Mouse (Mus musculus) heart, adult 11 months (tissue): ENCODE measurements around the gene Kcnab3.

Experiments
- DNase-seq: peaks from one replicate; pipeline ENCODE4 v3.0.0; 2022

Kcnab3 gene

DNA sequence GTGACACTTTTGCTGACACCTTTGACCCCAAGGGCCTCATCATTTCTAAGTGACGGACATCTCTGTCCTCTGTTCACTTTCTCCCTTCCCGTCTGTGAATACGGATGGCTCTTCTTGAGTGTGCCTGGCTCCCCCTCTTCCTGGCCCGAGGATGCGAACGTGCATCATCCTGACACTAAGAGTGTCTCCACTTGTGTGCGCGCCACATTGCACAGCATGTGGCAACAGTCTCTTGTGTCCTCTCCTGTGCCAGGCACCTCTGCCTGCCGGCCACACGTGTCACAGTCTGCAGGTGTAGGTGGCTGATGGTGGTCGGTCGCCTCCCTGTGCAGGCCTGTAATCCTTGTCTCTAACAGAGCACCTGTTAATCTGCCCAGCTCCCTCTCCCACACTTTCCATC lies 45.5 kb downstream of the Kcnab3 start:
- no peak for DNase-seq

DNA sequence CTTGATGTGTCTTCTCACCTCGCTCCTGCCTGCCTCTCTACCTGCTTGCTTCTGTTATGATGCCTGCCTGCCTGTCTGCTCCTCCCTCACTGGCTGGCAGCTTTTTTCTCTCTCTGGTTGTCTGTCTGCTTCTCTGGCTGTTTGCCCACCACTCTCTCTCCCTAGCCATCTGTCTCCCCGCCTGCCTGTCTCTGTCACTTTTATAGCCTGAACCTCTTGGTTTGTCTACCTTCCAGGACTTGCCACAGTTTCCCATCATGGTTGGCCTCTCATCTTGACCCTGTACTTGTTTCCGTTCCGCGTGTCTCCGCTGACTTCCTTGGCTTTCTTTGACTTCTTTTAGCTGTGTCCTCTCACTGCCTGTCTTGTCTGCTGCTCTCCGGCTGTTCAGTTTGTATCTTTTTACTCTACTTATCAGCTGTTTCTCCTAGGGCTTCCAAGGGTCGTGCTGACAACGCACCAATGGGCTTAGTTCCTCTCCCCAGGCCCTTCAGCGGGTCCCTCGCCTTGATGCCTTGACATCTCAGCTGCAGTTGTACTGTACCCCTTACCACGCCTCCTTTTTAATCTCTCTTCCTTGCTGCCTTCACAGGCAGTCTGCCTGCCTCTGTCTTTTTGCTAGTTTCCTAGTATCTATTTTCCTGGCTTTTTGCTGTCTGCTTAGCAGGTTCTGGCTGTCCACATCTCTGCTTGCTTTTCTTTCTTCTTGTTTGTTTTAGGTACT lies 46.2 kb downstream of the Kcnab3 start:
- DNase-seq: no peak

DNA sequence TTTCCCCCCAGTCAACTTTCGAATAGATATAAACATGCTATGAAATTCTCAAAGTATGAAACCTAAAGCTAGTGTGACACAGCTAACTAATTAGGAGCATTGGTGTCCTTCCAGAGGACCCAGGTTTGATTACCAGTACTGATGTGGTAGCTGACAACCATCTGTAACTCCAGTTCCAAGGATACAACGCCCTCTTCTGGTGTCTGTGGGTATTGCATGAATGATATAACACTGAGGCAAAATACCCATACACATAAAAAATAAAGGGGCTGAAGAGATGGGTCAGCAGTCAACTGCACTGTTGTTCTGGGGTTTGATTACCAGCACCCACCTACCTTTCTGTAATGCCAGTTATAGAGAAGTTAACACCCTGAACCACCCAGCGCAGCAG lies 46.7 kb downstream of the Kcnab3 start:
- DNase-seq: no peak

DNA sequence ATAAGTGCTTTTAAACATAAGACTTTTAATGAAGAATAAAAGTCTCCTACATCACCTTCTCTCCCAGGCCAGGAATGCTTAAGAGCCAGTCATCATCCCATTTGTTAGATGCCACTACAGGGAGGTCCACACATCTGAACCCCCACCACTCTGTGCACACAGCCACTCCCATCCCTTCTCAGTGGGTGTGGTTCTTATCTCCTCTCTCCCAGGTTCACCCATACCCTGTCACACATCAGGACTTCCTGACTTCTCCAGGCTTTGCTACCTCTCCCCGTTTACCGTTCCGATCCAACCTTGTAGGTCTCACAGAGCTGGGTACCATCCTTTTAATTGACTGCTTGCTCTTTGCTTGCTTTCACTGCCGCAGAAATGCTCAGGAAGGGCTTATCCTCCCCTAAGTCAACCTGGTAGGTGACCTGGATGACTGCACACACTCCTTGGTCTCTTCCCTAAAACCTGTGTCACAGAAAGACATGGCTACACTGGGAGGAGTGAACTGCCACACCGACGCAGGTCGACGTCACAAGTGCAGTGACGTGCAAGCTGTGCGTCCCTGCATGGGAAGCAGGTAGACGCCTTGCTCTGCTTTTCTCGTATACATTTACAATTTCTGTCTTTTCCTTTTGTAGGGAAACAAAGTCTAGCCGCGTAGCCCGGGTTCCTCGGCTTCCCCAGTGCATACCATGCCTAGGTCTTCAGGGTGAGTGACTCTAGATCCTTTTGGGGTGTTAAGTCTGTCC lies 47.3 kb downstream of the Kcnab3 start:
- DNase-seq: no peak

DNA sequence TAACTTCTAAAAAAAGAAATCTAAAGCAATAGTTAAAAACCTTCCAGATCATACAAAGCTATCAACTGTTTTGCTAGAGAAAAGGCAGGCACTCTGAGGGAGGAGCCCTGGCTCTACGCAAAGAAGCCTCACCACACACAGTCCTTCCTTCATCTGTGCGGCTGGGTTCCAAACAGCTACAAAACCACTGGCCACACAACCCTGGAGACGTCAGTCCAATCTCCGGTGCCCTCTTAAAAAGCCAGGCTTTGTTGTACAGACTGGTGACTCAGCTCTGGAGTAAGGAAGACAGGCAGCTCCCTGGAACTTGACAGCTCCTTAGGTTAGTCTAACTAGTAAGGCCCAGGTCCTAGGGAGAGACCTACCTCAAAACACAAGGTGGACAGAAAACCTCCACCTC lies 49.6 kb downstream of the Kcnab3 start:
- DNase-seq: no peak

DNA sequence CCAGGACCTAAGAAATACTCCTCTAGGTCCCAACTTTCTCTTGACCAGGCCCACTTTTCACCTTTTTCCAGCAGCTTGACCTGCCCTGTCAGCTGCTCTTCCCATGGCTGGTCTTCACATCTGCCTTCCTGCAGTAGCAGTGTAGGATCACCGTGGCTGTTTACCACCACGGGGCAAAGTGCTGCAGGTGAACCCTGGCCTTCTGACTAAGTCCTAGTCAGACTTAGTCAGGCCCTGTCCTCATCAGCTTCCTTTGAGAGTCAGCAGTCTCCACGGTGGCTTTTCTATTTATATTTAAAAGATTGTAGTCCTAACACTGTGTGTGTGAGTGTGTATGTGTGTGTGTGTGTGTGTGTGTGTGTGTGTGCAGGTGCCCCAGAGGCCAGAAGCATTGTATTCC lies 51.7 kb downstream of the Kcnab3 start:
- DNase-seq: no peak

DNA sequence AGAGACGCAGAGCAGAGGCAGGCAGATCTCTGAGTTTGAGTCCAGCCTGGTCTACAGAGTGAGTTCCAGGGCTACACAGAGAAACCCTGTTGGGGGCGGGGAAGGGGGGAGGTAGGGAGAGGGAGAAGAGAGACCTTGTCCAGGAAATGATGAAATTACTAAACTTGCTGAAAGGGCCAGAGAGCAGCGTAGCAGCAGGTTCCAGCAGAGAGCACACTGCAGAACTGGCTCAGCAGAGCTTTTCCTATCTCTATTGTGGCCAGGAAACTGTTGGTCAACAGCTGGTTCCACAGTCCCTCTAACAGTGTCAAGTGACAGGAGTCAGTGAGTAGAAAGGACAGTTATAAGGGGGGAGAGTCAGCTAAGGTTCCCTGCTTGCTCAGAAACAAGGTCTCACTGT lies 53.5 kb downstream of the Kcnab3 start:
- no peak for DNase-seq

DNA sequence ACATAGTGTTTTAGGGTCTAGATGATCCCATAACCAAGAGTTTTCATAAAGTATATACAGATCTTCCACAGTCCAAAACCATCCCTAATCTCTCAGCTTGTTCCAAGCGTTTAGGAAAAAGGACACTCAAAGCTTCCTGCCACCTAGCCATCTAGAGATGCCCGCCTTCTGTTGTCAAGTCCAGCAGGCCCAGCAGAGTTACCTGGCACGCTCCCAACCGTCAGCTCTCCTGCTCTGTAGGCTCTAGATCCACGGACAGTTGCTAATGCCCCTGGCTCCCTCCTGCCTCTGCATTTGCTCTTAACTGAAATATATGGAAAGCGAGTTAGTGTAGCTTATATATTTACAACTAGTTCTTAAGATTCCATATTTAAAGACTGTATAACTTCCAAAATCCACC lies 55.3 kb downstream of the Kcnab3 start:
- no peak for DNase-seq
